Mouse (Mus musculus) c-Kit-positive CD71-negative TER-119-negative erythroid progenitor cells, embryonic 14.5 days (primary cell): Measurements from ENCODE around the gene Spata21.
"Not testable (repeated sequence)": the region's sequence is repeated elsewhere in the genome, so short reads cannot be mapped to it uniquely, and the experiment has no call there.

Experiments used
- DNase-seq: peaks from one replicate; pipeline ENCODE4 v3.0.0-alpha.2; 2013; ENCODE audit warnings: low read depth

Spata21 gene

DNA sequence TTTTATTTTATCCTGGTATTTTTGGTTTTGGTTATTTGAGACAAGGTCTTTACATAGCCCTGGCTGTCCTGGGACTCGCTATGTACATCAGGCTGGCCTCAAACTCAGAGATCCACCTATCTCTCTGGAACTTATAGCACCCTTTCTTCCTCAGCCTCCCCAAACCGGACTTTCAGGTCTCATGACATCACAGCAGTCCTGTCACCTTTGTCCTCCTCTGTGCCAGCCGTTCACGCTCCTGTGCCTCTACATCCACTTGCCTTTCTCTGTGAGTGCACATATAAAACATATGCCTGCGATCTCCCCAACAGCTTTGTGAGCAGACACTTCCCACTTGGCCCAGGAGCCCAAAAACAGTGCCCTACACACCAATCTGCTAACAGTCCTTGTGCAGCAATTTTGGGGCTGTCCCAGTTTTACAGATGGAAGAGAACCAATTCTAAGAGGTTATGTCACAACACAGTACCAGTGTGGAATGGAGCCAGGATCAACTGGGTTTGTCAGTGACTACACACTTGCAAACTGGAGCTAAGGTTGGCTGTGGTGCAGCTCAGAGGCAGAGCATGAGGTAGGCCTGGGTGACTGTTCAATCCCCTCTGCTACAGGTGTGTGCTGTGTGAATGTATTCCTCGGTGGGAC, 42.7 kb downstream of the Spata21 start:
- DNase-seq, result no peak

GRCm38 (mm10) chr4:141131531-141132061, 43.5 kb downstream of the Spata21 start:
- DNase-seq, result no peak

- no peak for DNase-seq
Observed at GRCm38 (mm10) chr4:141132191-141132590, 44.1 kb downstream of the Spata21 start.

DNA sequence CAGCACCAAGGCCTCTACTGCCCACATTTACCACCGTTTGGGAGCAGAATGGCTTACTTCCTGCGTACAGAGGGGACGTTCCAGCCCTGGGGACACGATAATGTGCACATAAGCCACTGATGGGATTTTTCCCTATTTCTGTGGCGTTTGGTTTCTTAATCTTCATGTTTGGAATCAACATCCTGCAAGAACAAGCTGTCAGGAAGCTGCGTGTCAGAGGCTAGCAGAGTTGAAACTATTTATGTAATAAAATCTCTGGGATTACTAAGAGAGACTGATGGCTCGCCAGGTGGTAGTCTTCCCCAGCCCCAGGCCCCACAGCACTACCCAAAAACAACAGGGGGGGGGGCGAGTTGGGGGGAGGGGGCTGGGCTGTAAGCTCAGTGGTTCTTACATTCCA, 45.1 kb downstream of the Spata21 start:
- no peak for DNase-seq

- DNase-seq, result no peak
Observed at GRCm38 (mm10) chr4:141134031-141134441, 45.9 kb downstream of the Spata21 start.

DNA sequence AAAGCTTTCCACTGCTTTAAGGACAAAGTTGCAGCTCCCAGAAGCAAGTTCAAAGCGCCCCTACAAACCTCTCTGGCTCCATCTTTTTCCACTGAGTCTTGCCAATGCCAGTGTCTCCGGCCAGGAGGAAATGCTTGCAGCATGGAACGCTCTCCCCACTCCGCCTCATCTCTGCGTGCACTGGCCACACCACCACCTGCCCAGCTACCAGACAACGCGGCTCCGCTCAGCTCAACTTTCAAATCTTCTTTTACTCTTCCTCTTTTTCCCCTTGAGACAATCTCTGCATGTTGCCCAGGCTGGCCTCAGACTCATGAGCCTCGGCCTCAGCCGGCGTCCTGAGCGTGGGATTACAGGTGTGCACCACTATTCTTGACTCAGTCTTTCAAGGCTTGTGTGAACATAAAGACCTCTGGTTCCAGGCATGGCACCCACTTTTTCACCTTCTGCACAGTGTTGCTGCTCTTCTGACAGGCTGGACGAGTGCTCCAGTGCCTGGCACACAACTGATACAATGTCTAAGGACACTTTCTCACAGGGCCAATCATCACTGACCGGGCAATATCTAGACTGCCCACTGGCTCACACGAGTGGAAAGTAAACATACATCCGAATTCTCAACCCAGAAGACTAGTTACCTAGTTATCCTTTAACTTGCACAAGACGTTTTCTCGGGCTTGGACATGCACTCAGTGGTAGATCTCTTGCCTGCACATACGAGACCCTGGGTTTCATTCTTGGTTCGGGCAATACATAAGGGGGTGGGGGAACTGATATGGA, 46.8 kb downstream of the Spata21 start:
- no peak for DNase-seq

DNA sequence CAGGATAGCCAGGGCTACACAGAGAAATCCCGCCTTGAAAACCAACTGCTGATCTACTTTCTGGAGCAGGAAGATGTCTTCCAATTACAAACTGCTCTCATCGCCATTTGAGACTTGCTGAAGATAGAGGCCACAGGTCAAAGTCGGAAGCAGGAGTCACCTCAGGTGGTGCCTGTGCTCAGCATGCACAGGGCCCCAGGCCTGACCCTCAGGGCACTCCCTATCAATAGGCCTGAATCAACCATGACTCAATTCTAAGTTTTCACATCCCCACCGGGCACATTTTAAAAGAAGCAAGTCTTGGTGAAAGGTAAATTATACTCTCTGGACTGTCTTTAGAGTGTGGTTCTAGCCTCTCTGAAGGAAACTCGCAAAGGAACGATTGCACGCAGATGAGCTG, 48.0 kb downstream of the Spata21 start:
- no peak for DNase-seq

DNA sequence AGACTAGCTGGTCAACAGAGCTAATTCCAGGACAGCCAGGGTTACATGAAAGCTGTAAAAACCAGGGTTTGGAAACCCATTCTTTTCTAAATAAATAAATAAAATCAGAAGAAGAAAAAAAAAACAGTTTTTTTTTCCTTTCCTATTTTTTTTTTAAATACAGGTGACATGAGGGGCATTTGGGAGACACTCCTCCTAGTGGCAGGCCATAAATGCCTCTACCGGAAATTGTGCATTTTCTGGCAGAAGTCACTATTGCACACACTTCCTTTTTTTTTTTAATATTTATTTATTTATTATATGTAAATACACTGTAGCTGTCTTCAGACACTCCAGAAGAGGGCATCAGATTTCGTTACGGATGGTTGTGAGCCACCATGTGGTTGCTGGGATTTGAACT, 49.6 kb downstream of the Spata21 start:
- DNase-seq, result not testable (repeated sequence)

- no peak for DNase-seq
Observed at GRCm38 (mm10) chr4:141138425-141139115, 50.4 kb downstream of the Spata21 start.

DNA sequence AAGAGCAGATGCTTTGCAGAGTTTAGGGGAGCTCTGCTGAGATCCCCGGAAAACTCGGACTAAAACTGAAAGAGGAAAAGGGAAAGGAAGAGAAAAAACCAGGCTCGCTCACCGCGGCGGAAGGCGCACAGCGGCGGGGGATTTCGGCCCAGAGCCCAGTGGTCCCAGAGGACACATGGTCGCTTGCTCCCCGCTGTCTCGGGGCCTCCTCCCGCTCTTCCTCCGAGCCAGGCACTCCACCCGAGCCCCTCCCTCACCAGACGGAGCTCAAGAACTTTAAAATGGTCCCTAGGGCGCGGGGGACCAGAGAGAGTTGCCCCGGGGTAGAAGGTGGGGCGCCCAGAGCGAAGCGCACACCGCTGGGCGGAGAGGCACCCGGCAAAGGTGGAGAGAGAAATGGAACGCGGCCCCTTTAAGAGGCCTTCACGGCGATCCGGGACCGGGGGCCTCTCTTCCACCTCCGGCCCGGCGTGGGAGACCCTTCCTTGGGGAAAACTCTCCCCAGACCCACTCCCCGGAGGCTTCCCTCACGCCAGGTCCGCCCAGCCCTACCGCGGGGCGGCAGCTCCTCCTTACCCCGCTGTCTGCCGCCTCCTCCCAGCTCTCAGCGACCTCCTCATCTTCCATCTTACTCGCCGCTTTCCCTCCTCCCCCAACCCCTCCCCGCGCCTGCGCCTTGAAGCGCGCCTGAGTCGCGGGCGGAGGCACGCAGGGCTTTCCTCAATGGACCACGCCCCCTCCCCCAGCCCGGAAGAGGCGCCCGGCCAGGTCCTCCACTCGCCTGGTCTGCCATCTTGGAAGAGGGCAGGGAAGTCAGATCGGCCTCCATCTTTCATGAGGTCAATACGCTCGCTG, 51.2 kb downstream of the Spata21 start, which contains the start of gene Szrd1:
TSS of gene Szrd1 (minus strand) at position 660 of the 855 bp plus-strand sequence.
- peak; percentile 98 for DNase-seq

GRCm38 (mm10) chr4:141140354-141140753, 52.2 kb downstream of the Spata21 start:
- not testable (repeated sequence) for DNase-seq

GRCm38 (mm10) chr4:141140967-141141366, 52.8 kb downstream of the Spata21 start:
- no peak for DNase-seq

DNA sequence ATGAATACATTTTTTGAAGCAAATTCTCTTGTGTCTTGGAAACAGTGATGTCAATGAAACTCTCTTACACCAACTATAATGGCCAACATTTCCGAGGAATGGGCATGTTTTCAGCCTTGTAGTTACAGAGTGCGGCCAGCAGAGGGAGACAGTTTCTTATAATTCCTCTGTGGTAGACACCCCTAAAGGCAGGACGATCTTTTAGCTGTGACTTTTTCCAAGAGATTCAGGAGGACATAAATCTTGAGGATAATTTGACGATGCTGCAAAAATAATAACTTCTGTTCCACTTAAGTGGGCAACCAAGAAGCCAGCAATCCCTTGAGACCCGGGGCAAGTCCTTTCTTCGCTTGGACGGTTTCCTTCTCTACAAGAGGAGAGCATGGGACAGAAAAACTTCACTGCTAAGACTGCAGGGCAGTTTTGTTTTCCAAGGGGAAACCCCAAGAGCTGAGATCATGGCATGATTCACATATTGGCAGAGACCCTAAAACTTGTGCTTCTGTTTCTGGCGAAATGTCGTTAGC, 54.2 kb downstream of the Spata21 start:
- DNase-seq, result no peak

- DNase-seq, result not testable (repeated sequence)
Observed at GRCm38 (mm10) chr4:141145124-141145523, 57.0 kb downstream of the Spata21 start.

GRCm38 (mm10) chr4:141146491-141147033, 58.4 kb downstream of the Spata21 start:
- no peak for DNase-seq

- peak; percentile 83 for DNase-seq
Observed at GRCm38 (mm10) chr4:141147112-141148008, 59.2 kb downstream of the Spata21 start, which contains the start of gene Fbxo42. Gene Fbxo42, plus strand, starts transcription at chr4:141147913.

GRCm38 (mm10) chr4:141148009-141148801, 60.1 kb downstream of the Spata21 start:
- no peak for DNase-seq

DNA sequence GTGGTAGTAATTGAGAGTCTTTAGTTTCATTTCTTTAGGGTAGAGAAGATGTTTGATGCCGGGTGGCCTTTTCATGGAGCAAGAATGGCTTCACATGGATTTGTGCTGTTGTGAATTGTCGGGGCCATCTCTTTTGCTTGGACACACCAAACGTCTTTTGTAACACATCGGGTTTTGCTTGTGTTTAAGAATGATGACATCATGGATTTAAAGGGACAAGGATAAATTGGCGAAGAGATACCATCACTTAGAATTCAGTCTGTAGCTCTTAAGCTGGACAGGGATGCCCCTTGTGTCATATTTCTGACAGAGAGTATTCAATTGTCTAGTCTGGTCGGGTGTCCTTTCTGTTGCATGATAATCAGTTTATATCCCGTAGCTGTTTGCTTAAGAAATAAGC, 61.0 kb downstream of the Spata21 start:
- no peak for DNase-seq

- DNase-seq, result no peak
Observed at GRCm38 (mm10) chr4:141157485-141157884, 69.4 kb downstream of the Spata21 start.
